Mouse (Mus musculus) embryonic facial prominence, embryonic 13.5 days (tissue): ENCODE data around the gene Shroom2. TPM values are rescaled to one million over a fixed set of nuclear protein-coding genes. Genes with fewer than 3 reads are reported as not detected.
"Not testable (repeated sequence)": the region's sequence is repeated elsewhere in the genome, so short reads cannot be mapped to it uniquely, and the experiment has no call there.

Experiments used
- ATAC-seq: fragments of 200-750 bp; cut with Nextera tagmentation; 2 replicates; pipeline ENCODE4 v1.8.0; 2017; ENCODE audit warnings: low read depth; ENCODE audit not compliant: insufficient number of reproducible peaks, insufficient read depth, low FRiP score, low TSS enrichment
- H3K27ac ChIP-seq: fragments of 300-500 bp; sonication (generic); 2 replicates; pipeline ENCODE4 v1.5.1; 2015; ENCODE audit warnings: moderate library complexity, mild to moderate bottlenecking, inconsistent platforms
- H3K27me3 ChIP-seq: fragments of 300-500 bp; sonication (generic); 2 replicates; pipeline ENCODE4 v1.6.1; 2015; ENCODE audit warnings: mild to moderate bottlenecking, inconsistent platforms
- H3K36me3 ChIP-seq: fragments of 300-500 bp; sonication (generic); 2 replicates; pipeline ENCODE4 v1.6.1; 2015; ENCODE audit warnings: mild to moderate bottlenecking, inconsistent platforms
- H3K4me1 ChIP-seq: fragments of 300-500 bp; sonication (generic); 2 replicates; pipeline ENCODE4 v1.6.1; 2015; ENCODE audit warnings: inconsistent platforms
- H3K4me2 ChIP-seq: fragments of 300-500 bp; sonication (generic); 2 replicates; pipeline ENCODE4 v1.6.1; 2015; ENCODE audit warnings: moderate library complexity, mild to moderate bottlenecking, inconsistent platforms
- H3K4me3 ChIP-seq: fragments of 300-500 bp; sonication (generic); 2 replicates; pipeline ENCODE4 v1.5.1; 2015; ENCODE audit warnings: mild to moderate bottlenecking, inconsistent platforms
- H3K9ac ChIP-seq: fragments of 300-500 bp; sonication (generic); 2 replicates; pipeline ENCODE4 v1.6.1; 2015; ENCODE audit warnings: mild to moderate bottlenecking, inconsistent platforms
- H3K9me3 ChIP-seq: fragments of 300-500 bp; sonication (generic); 2 replicates; pipeline ENCODE4 v1.6.1; 2016; ENCODE audit warnings: inconsistent platforms
- WGBS: fragments of 180-500 bp; shearing (Covaris S2); methylation state at CpG from one replicate; pipeline ENCODE4 v1.1.7; 2015; ENCODE audit warnings: mixed read lengths; 5-methylcytosine and 5-hydroxymethylcytosine counted together
- polyA plus RNA-seq: library from polyadenylated mRNA; unstranded; fragments of >200 nt; fragmentation: Nextera tagmentation; extraction: Ambion mirVana; gene quantifications from 2 replicates; pipeline ENCODE4 v1.2.1, GENCODE M21; 2015

Gene Shroom2
- polyA plus RNA-seq, 1 experiment from 2014 or later = 4.7 TPM

DNA sequence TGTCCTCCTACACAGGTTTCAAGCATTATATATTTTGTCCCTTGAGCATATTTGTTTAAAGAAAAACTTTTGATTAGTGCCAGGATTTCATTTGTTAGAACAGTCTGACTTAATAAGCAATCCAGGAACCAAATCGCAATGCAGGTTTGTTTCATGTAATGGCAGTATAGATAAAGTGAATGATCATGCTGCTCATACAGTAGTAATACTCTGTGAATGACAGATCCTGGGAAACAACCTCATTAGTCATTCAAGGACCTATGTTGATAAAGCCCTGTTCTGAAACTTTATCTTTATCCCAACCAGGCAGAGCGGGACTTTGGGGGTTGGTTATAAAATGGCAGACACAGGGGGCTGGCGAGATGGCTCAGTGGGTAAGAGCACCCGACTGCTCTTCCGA lies 13.0 kb downstream of the Shroom2 start:
- no peak for ATAC-seq
- Histone ChIP-seq H3K4me3 (no peak overlapping the region), H3K36me3 (no peaks in the 10 kb centered on the region), H3K4me1 (no peaks in the 10 kb centered on the region), H3K4me2 (no peak overlapping the region), H3K9ac (no peak overlapping the region), H3K27me3 (0 out of 2 replicates have a peak, but pooled peaks cover 4% of the 10 kb centered on the region), H3K9me3 (no peaks in the 10 kb centered on the region), H3K27ac (no peak overlapping the region)
- 91% methylated on average over 5 of the region's 5 CpGs for WGBS

DNA sequence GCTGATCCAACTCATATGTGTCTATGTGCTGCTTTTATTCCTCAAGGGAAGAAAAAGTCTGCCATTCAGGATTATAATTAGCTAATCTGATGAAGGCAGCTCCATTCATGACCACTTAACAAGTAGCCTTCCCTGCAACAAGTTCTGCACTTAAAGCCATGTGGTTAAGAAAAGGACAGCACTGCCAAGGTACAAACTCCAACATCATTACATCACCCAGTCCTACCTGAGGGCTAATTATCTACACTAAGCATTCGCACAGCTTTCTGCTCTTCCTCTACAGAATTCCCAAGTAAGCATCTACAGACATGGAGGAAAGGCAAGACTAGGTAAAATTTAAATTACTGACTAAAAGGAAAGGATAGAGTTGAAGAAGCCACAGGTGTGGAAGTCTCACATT lies 13.4 kb downstream of the Shroom2 start:
- H3K36me3 ChIP-seq = no peaks in the 10 kb centered on the region
- H3K4me1 ChIP-seq = no peaks in the 10 kb centered on the region
- WGBS = 77% methylated on average over 1 of the region's 1 CpGs

GRCm38 (mm10) chrX:152745925-152746324 lies 23.3 kb downstream of the Shroom2 start:
- Histone ChIP-seq H3K4me2 (no peak overlapping the region), H3K4me3 (no peak overlapping the region), H3K9ac (no peak overlapping the region), H3K4me1 (no peaks in the 10 kb centered on the region), H3K27me3 (peaks cover 36% of the 10 kb centered on the region), H3K27ac (no peak overlapping the region), H3K36me3 (no peaks in the 10 kb centered on the region), H3K9me3 (no peaks in the 10 kb centered on the region)
- WGBS = 83% methylated on average over 2 of the region's 2 CpGs
- ATAC-seq = no peak

More for the DNA sequence above, 13.4 kb downstream of the Shroom2 start:
- Histone ChIP-seq H3K9ac (no peak overlapping the region), H3K4me3 (no peak overlapping the region), H3K27me3 (0 out of 2 replicates have a peak, but pooled peaks cover 4% of the 10 kb centered on the region), H3K4me2 (no peak overlapping the region), H3K9me3 (no peaks in the 10 kb centered on the region), H3K27ac (no peak overlapping the region)
- ATAC-seq = no peak

- Histone ChIP-seq H3K4me1 (no peaks in the 10 kb centered on the region), H3K9ac (no peak overlapping the region), H3K36me3 (no peaks in the 10 kb centered on the region), H3K4me2 (no peak overlapping the region), H3K9me3 (no peaks in the 10 kb centered on the region), H3K27me3 (peaks cover 53% of the 10 kb centered on the region), H3K27ac (no peak overlapping the region), H3K4me3 (no peak overlapping the region)
- no peak for ATAC-seq
These were observed 25.6 kb downstream of the Shroom2 start for GRCm38 (mm10) chrX:152743642-152744041.

DNA sequence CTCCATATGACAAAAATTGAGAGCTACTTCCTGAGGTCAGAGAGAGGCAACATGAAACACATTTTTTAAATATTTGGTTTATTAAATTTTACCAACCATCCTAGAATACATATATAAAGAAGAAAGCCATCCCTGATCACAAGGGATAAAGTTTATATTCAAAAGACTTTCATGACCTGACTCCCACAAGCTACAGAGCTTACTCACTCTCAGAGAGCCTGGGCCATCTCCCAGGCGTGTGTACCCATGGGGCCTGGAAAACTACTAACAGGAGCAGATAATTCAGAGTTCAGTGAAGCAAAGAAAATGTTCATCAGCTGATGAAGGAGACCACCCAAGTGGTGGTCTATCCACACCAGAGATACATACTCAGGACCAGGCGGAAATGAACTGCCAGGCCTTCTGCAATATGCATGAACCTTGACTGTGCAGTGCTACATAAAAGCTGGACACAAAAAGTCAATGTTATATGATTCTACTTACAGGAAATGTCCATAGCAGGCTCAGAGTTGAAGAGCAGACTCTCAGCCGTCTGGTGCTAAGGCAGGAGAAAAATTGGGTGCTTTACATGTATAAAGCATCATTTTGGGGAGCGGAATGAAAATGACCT lies 30.4 kb downstream of the Shroom2 start:
- Histone ChIP-seq H3K27me3 (peaks cover 49% of the 10 kb centered on the region), H3K36me3 (no peaks in the 10 kb centered on the region), H3K4me2 (no peak overlapping the region), H3K4me1 (no peaks in the 10 kb centered on the region), H3K27ac (no peak overlapping the region), H3K9ac (no peak overlapping the region), H3K9me3 (no peaks in the 10 kb centered on the region), H3K4me3 (no peak overlapping the region)
- 75% methylated on average over 4 of the region's 4 CpGs for WGBS
- no peak for ATAC-seq

- H3K4me1 ChIP-seq = no peaks in the 10 kb centered on the region
- H3K9me3 ChIP-seq = no peaks in the 10 kb centered on the region
- 67% methylated on average over 2 of the region's 2 CpGs for WGBS
- peaks cover 44% of the 10 kb centered on the region for H3K27me3 ChIP-seq
- ATAC-seq = no peak
- no peak overlapping the region for H3K4me3 ChIP-seq
- H3K4me2 ChIP-seq = no peak overlapping the region
- no peak overlapping the region for H3K27ac ChIP-seq
- H3K9ac ChIP-seq = no peak overlapping the region
- no peaks in the 10 kb centered on the region for H3K36me3 ChIP-seq
These were observed 31.1 kb downstream of the Shroom2 start for GRCm38 (mm10) chrX:152738191-152738590.

DNA sequence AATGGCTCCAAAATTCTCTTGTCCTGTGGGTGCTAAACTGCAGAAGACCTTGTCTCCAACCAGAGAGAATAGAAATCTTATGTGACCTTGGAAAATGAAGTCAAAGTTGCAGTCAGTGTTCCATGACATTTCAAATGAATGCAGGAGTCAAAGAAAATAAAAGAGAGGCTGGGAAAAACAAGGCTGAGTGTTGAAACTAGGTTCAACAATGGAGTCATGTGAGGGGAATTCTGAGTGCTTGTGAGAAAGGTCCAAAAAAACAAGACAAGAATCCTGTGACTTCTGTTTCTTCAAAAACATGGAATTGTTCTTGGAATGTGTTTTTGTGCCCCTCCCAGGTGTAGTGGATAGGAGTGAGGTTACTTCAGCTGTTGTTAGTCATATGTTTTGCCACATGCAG lies 34.0 kb downstream of the Shroom2 start:
- ATAC-seq = no peak
- no peaks in the 10 kb centered on the region for H3K9me3 ChIP-seq
- H3K4me2 ChIP-seq = no peak overlapping the region

DNA sequence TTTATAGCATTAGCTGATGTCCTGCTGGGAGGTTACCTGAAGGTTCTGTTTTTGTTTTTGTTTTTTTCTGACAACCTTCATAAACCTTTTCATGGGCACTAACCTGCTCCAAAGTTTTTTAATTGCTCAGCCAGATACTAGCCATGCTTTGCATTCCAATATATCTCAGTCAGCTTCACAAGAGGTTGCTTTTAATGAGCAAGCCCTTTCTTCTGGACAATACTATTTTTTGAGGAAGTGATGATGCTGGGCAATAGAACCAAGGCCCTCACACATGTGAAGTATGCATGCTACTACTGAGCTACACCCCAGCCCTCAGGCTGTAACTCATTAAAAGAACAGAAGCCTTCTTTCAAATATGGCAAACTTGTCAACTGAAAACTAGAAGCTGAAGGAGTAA lies 52.6 kb downstream of the Shroom2 start:
- H3K9ac ChIP-seq = no peak overlapping the region
- H3K27ac ChIP-seq = no peak overlapping the region
- H3K4me3 ChIP-seq = no peak overlapping the region
- no peaks in the 10 kb centered on the region for H3K9me3 ChIP-seq
- no peak overlapping the region for H3K4me2 ChIP-seq
- no peak for ATAC-seq
- H3K27me3 ChIP-seq = 0 out of 2 replicates have a peak, but pooled peaks cover 2% of the 10 kb centered on the region
- no peaks in the 10 kb centered on the region for H3K4me1 ChIP-seq
- no peaks in the 10 kb centered on the region for H3K36me3 ChIP-seq

More for the DNA sequence above, 34.0 kb downstream of the Shroom2 start:
- Histone ChIP-seq H3K4me3 (no peak overlapping the region), H3K36me3 (no peaks in the 10 kb centered on the region), H3K4me1 (no peaks in the 10 kb centered on the region), H3K9ac (no peak overlapping the region), H3K27me3 (peaks cover 37% of the 10 kb centered on the region), H3K27ac (no peak overlapping the region)

GRCm38 (mm10) chrX:152710715-152711114 lies 58.5 kb downstream of the Shroom2 start:
- H3K4me3 ChIP-seq, H3K36me3 ChIP-seq, H3K9me3 ChIP-seq, H3K27ac ChIP-seq, ATAC-seq, H3K4me1 ChIP-seq, H3K4me2 ChIP-seq, H3K9ac ChIP-seq, H3K27me3 ChIP-seq: not testable (repeated sequence)
- 48% methylated on average over 2 of the region's 2 CpGs for WGBS

DNA sequence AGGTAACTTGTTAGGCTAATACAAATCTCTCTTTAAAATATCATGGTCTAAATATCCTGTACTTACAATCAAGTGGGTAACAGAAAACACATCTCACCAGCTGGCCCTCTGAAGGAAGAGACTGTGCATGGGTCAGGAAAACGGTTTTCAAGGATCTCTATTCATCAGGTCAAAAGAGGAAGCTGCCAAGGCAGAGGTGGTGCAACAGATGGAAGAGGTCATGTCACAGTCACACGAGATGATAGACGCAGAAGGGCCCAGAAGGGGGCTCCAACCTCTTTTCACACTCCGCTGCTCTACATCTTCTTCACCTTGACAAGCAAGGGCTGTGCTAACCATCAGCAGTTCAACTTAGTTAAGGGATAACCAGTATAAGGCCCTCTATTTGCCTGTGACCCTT lies 60.9 kb downstream of the Shroom2 start:
- Histone ChIP-seq H3K9ac (no peak overlapping the region), H3K27ac (no peak overlapping the region), H3K4me1 (no peaks in the 10 kb centered on the region), H3K27me3 (peaks cover 14% of the 10 kb centered on the region), H3K4me3 (no peak overlapping the region), H3K4me2 (no peak overlapping the region), H3K9me3 (no peaks in the 10 kb centered on the region), H3K36me3 (no peaks in the 10 kb centered on the region)
- ATAC-seq = no peak
- WGBS = 51% methylated on average over 4 of the region's 4 CpGs

GRCm38 (mm10) chrX:152705397-152705796 lies 63.9 kb downstream of the Shroom2 start:
- Histone ChIP-seq H3K27ac (no peak overlapping the region), H3K4me3 (no peak overlapping the region), H3K4me1 (no peaks in the 10 kb centered on the region), H3K4me2 (no peak overlapping the region), H3K27me3 (peaks cover 31% of the 10 kb centered on the region), H3K9me3 (no peaks in the 10 kb centered on the region), H3K36me3 (no peaks in the 10 kb centered on the region), H3K9ac (no peak overlapping the region)
- 19% methylated on average over 3 of the region's 3 CpGs for WGBS
- ATAC-seq = no peak

DNA sequence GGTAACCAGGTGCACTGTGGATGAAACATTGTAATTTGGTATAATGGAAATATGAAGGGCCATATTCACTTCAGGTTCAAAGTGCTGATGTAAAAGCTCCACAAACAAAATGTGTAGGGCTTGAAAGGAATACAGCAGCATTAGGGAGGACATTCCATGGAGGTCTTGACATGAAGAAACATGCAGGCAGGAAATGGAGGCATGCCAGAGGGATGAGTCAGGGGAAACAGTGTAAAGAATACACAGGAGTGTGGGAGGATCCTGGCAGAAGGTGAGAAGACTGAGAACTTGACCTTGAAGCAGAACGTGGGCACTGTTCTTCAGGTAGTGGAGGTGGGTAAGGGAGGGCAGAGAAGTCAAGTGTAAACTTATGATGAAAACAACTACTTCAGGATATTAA lies 65.6 kb downstream of the Shroom2 start:
- no peak overlapping the region for H3K4me3 ChIP-seq
- H3K36me3 ChIP-seq = no peaks in the 10 kb centered on the region
- ATAC-seq = no peak
- no peak overlapping the region for H3K27ac ChIP-seq
- H3K27me3 ChIP-seq = peaks cover 25% of the 10 kb centered on the region
- no peaks in the 10 kb centered on the region for H3K4me1 ChIP-seq
- no peaks in the 10 kb centered on the region for H3K9me3 ChIP-seq
- H3K9ac ChIP-seq = no peak overlapping the region
- WGBS = 52% methylated on average over 1 of the region's 1 CpGs
- no peak overlapping the region for H3K4me2 ChIP-seq
